Mouse (Mus musculus) kidney, embryonic 15.5 days (tissue): ENCODE measurements around the gene Atp6v0d1. TPM values are rescaled to one million over a fixed set of nuclear protein-coding genes. Genes with fewer than 3 reads are reported as not detected.

Source experiments
- ATAC-seq: fragments of 200-750 bp; cut with Nextera tagmentation; replicated peaks from 2 replicates; pipeline ENCODE4 v1.8.0; 2017; ENCODE audit warnings: moderate TSS enrichment; ENCODE audit not compliant: low FRiP score
- H3K27ac ChIP-seq: fragments of 300-500 bp; sonication (generic); 2 replicates; pipeline ENCODE4 v1.5.1; 2015; ENCODE audit warnings: mild to moderate bottlenecking, inconsistent platforms
- H3K27me3 ChIP-seq: fragments of 300-500 bp; sonication (generic); 2 replicates; pipeline ENCODE4 v1.6.1; 2015; ENCODE audit warnings: inconsistent platforms
- H3K36me3 ChIP-seq: fragments of 300-500 bp; sonication (generic); 2 replicates; pipeline ENCODE4 v1.6.1; 2015; ENCODE audit warnings: inconsistent platforms
- H3K4me1 ChIP-seq: fragments of 300-500 bp; sonication (generic); 2 replicates; pipeline ENCODE4 v1.6.1; 2015; ENCODE audit warnings: inconsistent platforms
- H3K4me2 ChIP-seq: fragments of 300-500 bp; sonication (generic); 2 replicates; pipeline ENCODE4 v1.6.1; 2015; ENCODE audit warnings: moderate library complexity, mild to moderate bottlenecking, inconsistent platforms
- H3K4me3 ChIP-seq: fragments of 300-500 bp; sonication (generic); replicated peaks from 2 replicates; pipeline ENCODE4 v1.5.1; 2015; ENCODE audit warnings: mild to moderate bottlenecking, inconsistent platforms
- H3K9ac ChIP-seq: fragments of 300-500 bp; sonication (generic); 2 replicates; pipeline ENCODE4 v1.6.1; 2015; ENCODE audit warnings: mild to moderate bottlenecking, inconsistent platforms
- H3K9me3 ChIP-seq: fragments of 300-500 bp; sonication (generic); replicated peaks from 2 replicates; pipeline ENCODE4 v1.6.1; 2016; ENCODE audit warnings: inconsistent platforms
- WGBS: fragments of 180-500 bp; shearing (Covaris S2); methylation state at CpG from one replicate; pipeline ENCODE4 v1.1.7; 2015; ENCODE audit warnings: mixed read lengths; 5-methylcytosine and 5-hydroxymethylcytosine counted together
- polyA plus RNA-seq: library from polyadenylated mRNA; unstranded; fragments of >200 nt; fragmentation: Nextera tagmentation; extraction: Ambion mirVana; gene quantifications from 2 replicates; pipeline ENCODE4 v1.2.1, GENCODE M21; 2015

Atp6v0d1 gene
- polyA plus RNA-seq, 1 experiment from 2014 or later: 88.3 TPM

- no peak overlapping the region for H3K27ac ChIP-seq
- no peaks in the 10 kb centered on the region for H3K27me3 ChIP-seq
- H3K4me1 ChIP-seq: peaks cover 38% of the 10 kb centered on the region
- no peak overlapping the region for H3K9ac ChIP-seq
- WGBS: 66% methylated on average over 6 of the region's 6 CpGs
- ATAC-seq: no peak; the same call in 1 of the 2 replicates
- H3K4me2 ChIP-seq: no peak overlapping the region
- peaks cover 6% of the 10 kb centered on the region for H3K36me3 ChIP-seq
- H3K4me3 ChIP-seq: no peak overlapping the region
- H3K9me3 ChIP-seq: no peaks in the 10 kb centered on the region
Observed at GRCm38 (mm10) chr8:105546384-105547350, 19.2 kb downstream of the Atp6v0d1 start.

GRCm38 (mm10) chr8:105545249-105545648 lies 20.6 kb downstream of the Atp6v0d1 start:
- H3K27me3 ChIP-seq: no peaks in the 10 kb centered on the region
- no peak overlapping the region for H3K9ac ChIP-seq
- no peak overlapping the region for H3K4me3 ChIP-seq
- H3K9me3 ChIP-seq: no peaks in the 10 kb centered on the region
- ATAC-seq: no peak
- H3K36me3 ChIP-seq: peaks cover 7% of the 10 kb centered on the region
- H3K4me1 ChIP-seq: peaks cover 38% of the 10 kb centered on the region
- peak overlapping the region; percentile 89 for H3K27ac ChIP-seq
- no peak overlapping the region for H3K4me2 ChIP-seq
- WGBS: 77% methylated on average over 3 of the region's 3 CpGs

GRCm38 (mm10) chr8:105544544-105545205 lies 21.2 kb downstream of the Atp6v0d1 start:
- peak; percentile 76 for ATAC-seq
- 39% methylated on average over 7 of the region's 7 CpGs for WGBS
- Histone ChIP-seq H3K36me3 (peaks cover 7% of the 10 kb centered on the region; the same call in 1 of the 2 replicates), H3K9ac (no peak overlapping the region), H3K9me3 (no peaks in the 10 kb centered on the region), H3K27ac (peak overlapping the region; percentile 89), H3K4me3 (no peak overlapping the region), H3K4me1 (peaks cover 38% of the 10 kb centered on the region), H3K4me2 (no peak overlapping the region), H3K27me3 (no peaks in the 10 kb centered on the region)

GRCm38 (mm10) chr8:105543703-105544102 lies 22.1 kb downstream of the Atp6v0d1 start:
- Histone ChIP-seq H3K4me3 (no peak overlapping the region), H3K4me1 (peaks cover 38% of the 10 kb centered on the region), H3K27ac (peak overlapping the region; percentile 89), H3K9me3 (no peaks in the 10 kb centered on the region), H3K36me3 (peaks cover 14% of the 10 kb centered on the region; the same call in 1 of the 2 replicates), H3K4me2 (no peak overlapping the region), H3K27me3 (no peaks in the 10 kb centered on the region), H3K9ac (no peak overlapping the region)
- ATAC-seq: no peak
- WGBS: 47% methylated on average over 1 of the region's 1 CpGs

GRCm38 (mm10) chr8:105542808-105543207 lies 23.0 kb downstream of the Atp6v0d1 start:
- Histone ChIP-seq H3K27me3 (no peaks in the 10 kb centered on the region), H3K4me1 (peaks cover 38% of the 10 kb centered on the region), H3K36me3 (peaks cover 23% of the 10 kb centered on the region), H3K9me3 (no peaks in the 10 kb centered on the region), H3K9ac (no peak overlapping the region), H3K4me2 (no peak overlapping the region), H3K27ac (0 out of 2 replicates have a peak overlapping the region, but pooled peaks have one; percentile 0), H3K4me3 (no peak overlapping the region)
- 84% methylated on average over 2 of the region's 2 CpGs for WGBS
- ATAC-seq: no peak

- Histone ChIP-seq H3K9ac (no peak overlapping the region), H3K9me3 (no peaks in the 10 kb centered on the region), H3K4me2 (no peak overlapping the region), H3K27me3 (no peaks in the 10 kb centered on the region), H3K4me3 (no peak overlapping the region), H3K4me1 (peaks cover 38% of the 10 kb centered on the region), H3K36me3 (peaks cover 30% of the 10 kb centered on the region), H3K27ac (no peak overlapping the region)
- WGBS: 85% methylated on average over 3 of the region's 3 CpGs
- no peak for ATAC-seq
Observed at GRCm38 (mm10) chr8:105542032-105542656, 23.7 kb downstream of the Atp6v0d1 start.

GRCm38 (mm10) chr8:105538940-105539339 lies 26.9 kb downstream of the Atp6v0d1 start:
- H3K27ac ChIP-seq: no peak overlapping the region
- ATAC-seq: no peak
- H3K36me3 ChIP-seq: peaks cover 52% of the 10 kb centered on the region
- no peak overlapping the region for H3K9ac ChIP-seq
- H3K4me1 ChIP-seq: peaks cover 20% of the 10 kb centered on the region
- no peaks in the 10 kb centered on the region for H3K9me3 ChIP-seq
- no peaks in the 10 kb centered on the region for H3K27me3 ChIP-seq
- no peak overlapping the region for H3K4me2 ChIP-seq
- H3K4me3 ChIP-seq: no peak overlapping the region
- 73% methylated on average over 4 of the region's 4 CpGs for WGBS

GRCm38 (mm10) chr8:105537011-105537677 lies 28.7 kb downstream of the Atp6v0d1 start:
- WGBS: 64% methylated on average over 6 of the region's 6 CpGs
- no peak for ATAC-seq
- no peak overlapping the region for H3K4me3 ChIP-seq
- no peak overlapping the region for H3K27ac ChIP-seq
- no peaks in the 10 kb centered on the region for H3K9me3 ChIP-seq
- no peak overlapping the region for H3K9ac ChIP-seq
- H3K4me2 ChIP-seq: no peak overlapping the region
- H3K4me1 ChIP-seq: peaks cover 22% of the 10 kb centered on the region
- H3K27me3 ChIP-seq: no peaks in the 10 kb centered on the region
- peaks cover 52% of the 10 kb centered on the region for H3K36me3 ChIP-seq

- Histone ChIP-seq H3K9ac (no peak overlapping the region), H3K4me2 (no peak overlapping the region), H3K4me3 (no peak overlapping the region), H3K9me3 (no peaks in the 10 kb centered on the region), H3K27ac (no peak overlapping the region), H3K36me3 (peaks cover 48% of the 10 kb centered on the region), H3K4me1 (peaks cover 27% of the 10 kb centered on the region), H3K27me3 (no peaks in the 10 kb centered on the region)
- WGBS: 82% methylated on average over 3 of the region's 3 CpGs
- ATAC-seq: no peak
Observed at GRCm38 (mm10) chr8:105536546-105536945, 29.3 kb downstream of the Atp6v0d1 start.

GRCm38 (mm10) chr8:105533892-105534329 lies 31.9 kb downstream of the Atp6v0d1 start:
- no peaks in the 10 kb centered on the region for H3K9me3 ChIP-seq
- 0% methylated on average over 1 of the region's 1 CpGs for WGBS
- no peak overlapping the region for H3K4me2 ChIP-seq
- no peak overlapping the region for H3K9ac ChIP-seq
- H3K27ac ChIP-seq: peak overlapping the region; percentile 88
- H3K36me3 ChIP-seq: peaks cover 41% of the 10 kb centered on the region
- H3K4me3 ChIP-seq: no peak overlapping the region
- peaks cover 47% of the 10 kb centered on the region for H3K4me1 ChIP-seq
- no peaks in the 10 kb centered on the region for H3K27me3 ChIP-seq
- ATAC-seq: peak; percentile 73

- peak; percentile 50 for ATAC-seq
Observed at GRCm38 (mm10) chr8:105533439-105533838, 32.4 kb downstream of the Atp6v0d1 start.

More at GRCm38 (mm10) chr8:105533439-105533838, 32.4 kb downstream of the Atp6v0d1 start:
- no peaks in the 10 kb centered on the region for H3K9me3 ChIP-seq
- H3K4me2 ChIP-seq: no peak overlapping the region
- H3K27me3 ChIP-seq: no peaks in the 10 kb centered on the region
- no peak overlapping the region for H3K4me3 ChIP-seq
- H3K27ac ChIP-seq: peak overlapping the region; percentile 88
- H3K36me3 ChIP-seq: peaks cover 41% of the 10 kb centered on the region
- 2% methylated on average over 2 of the region's 2 CpGs for WGBS
- peaks cover 52% of the 10 kb centered on the region for H3K4me1 ChIP-seq
- no peak overlapping the region for H3K9ac ChIP-seq
